Mouse (Mus musculus) megakaryocyte, embryonic 14.5 days (primary cell): ENCODE data around the gene Samsn1.

Experiments
- FLI1 ChIP-seq: IDR thresholded peaks from 2 replicates; pipeline ENCODE4 v1.6.1; 2012; ENCODE audit warnings: low read length, inconsistent platforms, mixed read lengths
- GATA1 ChIP-seq: IDR thresholded peaks from 3 replicates; pipeline ENCODE4 v1.6.1; 2012; ENCODE audit warnings: mixed read lengths, low read length, inconsistent platforms, borderline replicate concordance

GRCm38 (mm10) chr16:75867400-75867799 lies 154.7 kb downstream of the Samsn1 start:
- TF ChIP-seq GATA1 = no peak
- TF ChIP-seq FLI1 = no peak
